Mouse (Mus musculus) embryonic fibroblast, embryonic 13.5 days (primary cell): Measurements from ENCODE around the gene Tubb2b. TPM values are rescaled to one million over a fixed set of nuclear protein-coding genes. Genes with fewer than 3 reads are reported as not detected.
"Not testable (repeated sequence)": the region's sequence is repeated elsewhere in the genome, so short reads cannot be mapped to it uniquely, and the experiment has no call there.

Source experiments
- H3K27ac ChIP-seq: 2 replicates; pipeline ENCODE4 v1.5.1; 2012; ENCODE audit warnings: low read length, control low read depth, inconsistent platforms; ENCODE audit not compliant: insufficient read depth
- H3K4me1 ChIP-seq: 2 replicates; pipeline ENCODE4 v1.6.1; 2011; ENCODE audit warnings: low read length; ENCODE audit not compliant: control insufficient read depth, insufficient read depth
- H3K4me3 ChIP-seq: 2 replicates; pipeline ENCODE4 v1.5.1; 2011; ENCODE audit warnings: mild to moderate bottlenecking, control low read depth, low read length; ENCODE audit not compliant: insufficient read depth
- CTCF ChIP-seq: IDR thresholded peaks from 2 replicates; pipeline ENCODE4 v1.5.1; 2011; ENCODE audit warnings: mild to moderate bottlenecking, control low read depth, low read length, moderate library complexity, borderline replicate concordance; ENCODE audit not compliant: insufficient read depth
- POLR2A ChIP-seq: IDR thresholded peaks from 2 replicates; pipeline ENCODE4 v1.6.1; 2011; ENCODE audit warnings: low read depth, mild to moderate bottlenecking, control low read depth, low read length, moderate library complexity
- polyA plus RNA-seq: library from polyadenylated mRNA; stranded (reverse); fragments of >200 nt; gene quantifications from 2 replicates; pipeline ENCODE4 v1.2.4, GENCODE M21; 2011; ENCODE audit warnings: low read depth; ENCODE audit not compliant: missing spikeins, insufficient read length

Gene Tubb2b
- polyA plus RNA-seq, 1 experiment, result 176 TPM

DNA sequence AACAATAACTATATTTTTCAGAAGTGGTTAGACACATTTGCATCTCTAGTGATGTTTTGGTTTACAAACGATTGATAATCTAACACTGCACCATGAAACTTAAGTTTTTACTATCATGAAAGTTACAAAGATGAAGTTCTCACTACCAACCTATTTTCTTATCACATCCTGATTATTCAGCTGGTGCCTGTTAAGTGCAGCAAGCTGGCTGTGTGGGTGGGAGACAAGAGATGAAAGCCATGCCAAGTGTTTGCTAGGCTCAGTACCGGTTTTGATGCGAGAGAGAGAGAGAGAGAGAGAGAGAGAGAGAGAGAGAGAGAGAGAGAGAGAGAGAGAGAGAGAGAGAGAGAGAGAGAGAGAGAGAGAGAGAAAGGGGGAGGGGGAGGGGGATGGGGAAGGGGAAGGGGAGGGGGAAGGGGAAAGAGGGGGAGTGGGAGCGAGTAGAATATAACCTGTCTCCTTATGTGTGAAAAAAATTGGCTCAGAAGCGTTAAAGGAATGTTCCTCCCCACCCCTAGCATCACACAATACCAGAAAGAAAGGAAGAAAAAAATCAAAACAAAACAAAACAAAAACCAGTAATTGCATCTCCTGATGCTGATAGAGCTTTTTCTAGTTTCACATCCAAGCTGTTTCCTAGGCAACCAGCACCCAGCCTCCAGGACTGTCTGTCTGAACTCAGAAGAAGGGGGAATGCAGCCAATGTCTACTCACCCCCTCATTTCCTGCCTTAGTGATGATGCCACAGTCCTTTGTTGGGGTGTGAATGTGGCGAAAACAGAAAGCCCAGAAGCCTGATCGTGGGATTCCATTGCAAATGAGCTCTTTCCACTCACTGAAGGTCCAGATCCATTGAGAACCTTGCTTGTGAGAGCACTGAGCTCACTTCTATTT lies 34.5 kb downstream of the Tubb2b start:
- peaks cover 6% of the 10 kb centered on the region; the same call in 1 of the 2 replicates for H3K4me1 ChIP-seq
- no peak overlapping the region for H3K4me3 ChIP-seq
- H3K27ac ChIP-seq, result no peak overlapping the region
- TF ChIP-seq POLR2A, result no peak
- no peak for TF ChIP-seq CTCF

DNA sequence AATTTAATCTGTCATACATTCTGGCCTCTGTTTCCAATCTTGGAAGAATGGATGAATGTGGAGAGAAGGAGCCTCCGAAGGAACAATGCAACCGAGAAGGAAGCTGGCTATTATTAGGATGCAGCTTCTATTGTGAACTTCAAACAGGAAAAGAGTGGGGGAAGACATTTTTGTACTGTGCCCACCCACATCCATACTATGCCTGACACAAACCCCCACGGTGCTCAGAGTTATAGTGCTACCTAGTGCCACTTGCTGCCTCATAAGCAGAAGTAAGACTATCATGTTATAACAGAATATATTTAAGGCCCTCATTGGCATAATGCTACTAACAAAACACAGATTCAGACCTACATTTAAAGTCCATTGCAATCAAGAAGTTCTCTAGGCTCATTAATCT lies 40.9 kb downstream of the Tubb2b start:
- no peak for TF ChIP-seq CTCF
- no peak for TF ChIP-seq POLR2A
- no peak overlapping the region for H3K27ac ChIP-seq
- H3K4me3 ChIP-seq, result no peak overlapping the region
- H3K4me1 ChIP-seq, result peaks cover 3% of the 10 kb centered on the region; the same call in 1 of the 2 replicates

DNA sequence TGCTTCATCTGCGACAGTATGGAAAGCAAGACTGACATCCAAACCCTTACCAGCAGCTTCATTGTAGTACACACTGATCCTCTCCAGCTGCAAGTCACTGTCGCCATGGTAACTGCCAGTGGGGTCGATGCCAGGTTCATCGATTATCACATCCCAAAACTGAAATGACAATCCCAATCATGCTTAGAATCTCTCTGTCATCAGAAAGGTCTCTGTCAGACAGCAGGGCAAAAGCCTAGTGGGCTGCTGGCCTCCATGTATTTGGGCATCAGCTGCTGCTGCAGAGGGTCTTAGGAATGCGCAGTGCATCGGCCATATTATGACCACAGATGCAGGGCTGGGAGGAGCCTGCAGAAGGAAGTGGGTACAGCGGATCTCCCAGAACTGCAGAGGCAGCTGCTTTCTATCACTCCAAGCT lies 41.4 kb downstream of the Tubb2b start:
- H3K4me1 ChIP-seq, result peaks cover 5% of the 10 kb centered on the region
- TF ChIP-seq POLR2A (no peak), CTCF (no peak)
- H3K27ac ChIP-seq, result no peak overlapping the region
- no peak overlapping the region for H3K4me3 ChIP-seq

DNA sequence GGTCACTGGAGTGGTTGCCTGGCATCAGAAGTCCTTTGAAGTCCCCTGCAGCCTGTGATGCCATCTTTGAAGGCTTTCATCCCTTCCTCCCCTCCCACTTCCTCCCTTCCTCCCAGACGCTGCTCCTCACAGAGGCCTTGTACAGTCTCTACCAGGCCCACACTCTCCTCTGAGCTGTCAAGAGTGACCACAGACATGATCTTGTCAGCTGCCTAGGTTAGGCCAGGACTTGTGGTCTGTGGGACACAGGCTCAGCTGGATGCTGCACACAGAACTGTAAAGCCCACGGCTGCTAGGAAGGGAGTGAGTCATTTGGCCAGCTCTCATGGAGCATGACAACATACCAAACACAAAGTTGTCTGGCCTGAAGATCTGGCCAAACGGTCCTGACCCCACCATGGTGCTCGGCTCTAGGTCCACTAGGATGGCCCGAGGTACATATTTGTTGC lies 42.0 kb downstream of the Tubb2b start:
- not testable (repeated sequence) for H3K4me3 ChIP-seq, H3K27ac ChIP-seq, H3K4me1 ChIP-seq

DNA sequence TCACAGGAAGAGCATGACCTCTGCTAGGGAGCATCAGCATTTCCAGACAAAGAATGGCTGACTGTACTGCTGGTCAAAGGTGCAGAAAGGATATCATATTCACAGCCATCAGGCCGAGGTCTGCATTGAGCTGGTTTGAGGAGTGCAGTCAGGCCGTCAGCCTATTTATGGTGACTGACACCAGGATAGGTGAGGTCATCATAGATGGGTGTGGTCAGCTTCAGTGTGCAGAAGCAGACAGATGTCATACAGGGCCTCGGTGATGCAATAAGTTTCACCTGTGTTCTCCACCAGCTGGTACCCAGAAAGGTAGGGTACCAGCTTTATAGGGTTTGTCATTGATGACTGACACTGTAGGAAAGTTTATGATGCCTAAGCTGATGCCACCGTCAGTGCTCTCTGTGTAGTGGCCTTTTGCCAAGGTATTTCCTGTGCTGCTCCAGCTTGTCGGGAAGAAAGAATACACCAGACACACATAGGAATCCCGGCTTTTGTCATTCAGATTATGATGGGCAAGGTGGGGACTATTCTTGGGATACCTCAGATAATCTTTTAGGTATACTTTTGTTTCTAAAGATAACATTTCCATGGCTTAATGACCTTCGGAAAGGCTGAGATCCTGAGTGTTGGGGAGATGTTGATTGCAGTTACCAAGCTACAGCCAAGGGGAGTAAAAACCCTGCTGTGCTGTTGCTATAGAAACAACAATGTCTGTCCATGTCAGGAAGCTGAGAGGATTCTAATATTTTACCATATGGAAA lies 43.0 kb downstream of the Tubb2b start:
- TF ChIP-seq CTCF (no peak), POLR2A (no peak)
- Histone ChIP-seq H3K27ac (no peak overlapping the region), H3K4me3 (no peak overlapping the region), H3K4me1 (peaks cover 6% of the 10 kb centered on the region)

DNA sequence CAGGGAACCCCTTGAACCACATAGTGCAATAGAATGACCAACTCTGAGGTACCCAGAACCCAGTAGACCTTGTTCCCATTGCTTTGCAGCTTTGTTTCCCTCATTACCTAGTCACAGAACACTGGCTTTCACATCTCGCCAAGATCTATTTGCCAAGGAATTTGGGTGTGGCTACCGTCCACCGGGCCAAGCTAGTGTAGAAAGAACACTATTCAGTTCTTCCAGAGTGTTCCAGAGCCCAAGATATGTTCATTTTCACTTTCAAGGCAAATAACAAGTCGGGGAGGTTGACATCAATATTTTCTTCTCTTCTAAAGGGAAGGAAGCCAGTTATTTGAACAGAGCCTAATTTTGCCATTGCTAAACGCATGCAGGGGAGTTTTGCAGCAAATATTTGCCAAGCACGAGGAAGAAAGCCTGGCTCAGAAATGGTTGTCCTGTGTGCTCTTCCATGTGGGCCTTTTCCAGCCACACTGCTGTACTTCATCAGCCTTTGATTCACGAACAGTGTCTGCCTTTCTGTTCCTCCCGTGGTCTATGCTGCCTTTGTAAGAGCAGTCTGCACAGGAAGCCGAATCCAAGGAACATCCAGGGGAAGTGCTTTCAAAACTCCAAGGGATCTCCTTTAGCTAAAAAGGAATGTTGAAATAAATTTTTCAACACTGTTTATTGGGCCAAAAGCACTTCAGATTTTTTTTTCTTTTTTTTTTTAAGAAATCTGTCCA lies 46.1 kb downstream of the Tubb2b start:
- H3K4me1 ChIP-seq, result peaks cover 11% of the 10 kb centered on the region
- no peak overlapping the region for H3K4me3 ChIP-seq
- H3K27ac ChIP-seq, result no peak overlapping the region
- no peak for TF ChIP-seq CTCF
- no peak for TF ChIP-seq POLR2A

DNA sequence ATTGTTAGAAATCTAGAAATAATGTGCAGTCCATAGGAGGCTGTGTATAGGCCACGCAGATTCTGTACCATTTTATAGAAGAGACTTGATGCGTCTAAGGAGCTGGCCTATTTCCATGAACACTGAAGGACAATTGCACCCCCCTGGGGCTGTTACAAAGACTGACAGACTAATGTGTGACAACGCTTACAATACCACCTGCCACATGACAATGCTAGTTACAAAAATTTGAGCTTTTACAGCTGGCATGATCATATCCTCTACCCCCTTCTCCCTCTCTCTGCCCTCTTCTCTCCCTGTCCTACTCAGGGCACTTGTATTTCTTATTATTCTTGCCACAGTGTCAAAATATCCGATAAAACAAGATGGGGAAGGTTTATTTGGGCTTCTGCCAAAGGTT lies 48.3 kb downstream of the Tubb2b start:
- H3K4me1 ChIP-seq, result peaks cover 16% of the 10 kb centered on the region
- TF ChIP-seq POLR2A (no peak), CTCF (no peak)
- no peak overlapping the region for H3K27ac ChIP-seq

DNA sequence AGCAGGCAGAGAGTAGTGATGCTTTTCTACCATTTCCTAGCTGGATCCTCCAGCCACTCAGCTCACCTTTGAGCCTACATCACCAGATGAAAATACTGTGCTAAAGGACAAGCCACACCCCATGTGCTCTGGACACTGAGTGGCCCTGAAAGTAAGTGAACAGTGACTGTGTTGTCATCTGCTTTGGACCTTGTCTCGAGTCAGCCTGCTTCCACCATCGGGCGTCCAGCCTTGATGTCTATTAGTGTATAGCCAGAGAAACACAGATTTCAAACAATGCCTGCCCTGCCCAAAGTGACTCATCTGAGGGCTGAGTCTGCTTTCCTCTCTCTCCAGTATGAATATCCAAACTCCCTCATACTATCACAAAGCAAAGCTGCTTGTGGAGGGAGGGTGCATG lies 50.5 kb downstream of the Tubb2b start:
- no peak for TF ChIP-seq CTCF
- 0 out of 2 replicates have a peak, but pooled peaks have one; percentile 22 for TF ChIP-seq POLR2A
- no peak overlapping the region for H3K27ac ChIP-seq
- H3K4me1 ChIP-seq, result peaks cover 14% of the 10 kb centered on the region
- no peak overlapping the region for H3K4me3 ChIP-seq

More for the DNA sequence above, 48.3 kb downstream of the Tubb2b start:
- no peak overlapping the region for H3K4me3 ChIP-seq

DNA sequence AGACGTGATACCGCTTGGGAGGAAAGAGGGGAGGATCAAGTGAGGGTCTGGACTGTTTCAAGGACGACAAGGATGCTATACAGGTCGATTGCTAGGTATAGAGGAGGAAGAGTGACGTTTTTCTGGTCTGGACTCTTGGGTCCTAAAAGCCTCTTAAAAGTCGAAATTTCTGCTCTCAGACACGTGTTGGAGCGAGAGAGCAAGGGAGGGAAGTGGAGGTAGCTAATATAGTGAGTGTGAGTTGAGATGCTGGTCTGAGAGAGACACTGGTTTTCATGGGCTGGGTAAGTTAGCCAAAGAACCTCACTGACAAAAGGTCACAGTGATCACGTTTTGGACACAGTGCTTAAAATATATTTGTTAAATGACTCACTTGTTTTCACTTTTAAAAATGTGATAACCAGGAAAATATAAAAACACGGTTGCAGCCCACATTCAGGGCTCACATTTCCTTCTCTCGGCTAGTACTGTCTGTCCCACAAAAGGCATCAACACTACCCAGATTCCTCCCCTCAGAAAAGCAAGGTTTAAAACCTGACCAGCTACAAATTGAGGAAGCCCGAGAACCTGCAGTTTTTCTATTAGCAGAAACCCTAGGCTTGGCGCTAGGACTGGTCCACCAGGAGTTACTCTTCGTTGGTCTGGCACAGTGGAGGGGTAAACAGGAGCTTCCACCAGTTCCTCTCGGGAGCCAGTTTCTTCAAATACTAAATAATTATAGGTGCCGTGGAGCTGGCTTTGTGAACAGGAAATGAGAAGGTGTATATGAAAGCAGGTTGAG lies 51.6 kb downstream of the Tubb2b start:
- Histone ChIP-seq H3K27ac (0 out of 2 replicates have a peak overlapping the region, but pooled peaks have one; percentile 1), H3K4me1 (peaks cover 11% of the 10 kb centered on the region), H3K4me3 (no peak overlapping the region)
- TF ChIP-seq POLR2A (no peak), CTCF (no peak)
